Comparison of ENCODE assay signal across 19 mouse cellular contexts in the genomic region with DNA sequence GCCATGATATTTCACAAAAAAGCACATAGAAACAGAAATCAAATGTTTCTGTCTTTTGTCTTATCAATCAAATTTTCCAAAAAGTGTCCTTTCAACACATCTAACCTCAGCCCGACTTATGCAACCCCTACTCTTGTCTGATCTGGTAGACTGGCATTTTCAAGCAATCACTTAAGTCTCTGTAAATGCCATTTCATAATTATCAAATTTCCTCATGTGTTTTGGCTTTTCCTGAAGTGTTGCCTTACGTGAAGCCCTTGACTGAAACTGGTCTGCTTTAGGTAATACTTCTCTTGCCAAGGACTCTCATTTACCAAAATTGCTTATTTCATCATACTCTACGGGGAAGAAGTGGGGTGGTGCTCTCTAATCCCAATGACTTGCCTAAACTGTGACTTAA.
"Had no signal": no experiment of that assay in that cellular context is flagged by ENCODE, and none has a peak within 500 bp of the region (broad histone marks: within the 10 kb centered on the region; RNA-seq: fewer than 3 reads in every experiment).

No protein-coding gene starts in this region.

- H3K9me3 ChIP-seq: liver, embryonic 12.5 days; megakaryocyte, embryonic 14.5 days; midbrain, embryonic 12.5 days; neural tube, embryonic 13.5 days; neural tube, embryonic 15.5 days had no signal

- H3K4me3 ChIP-seq: liver, embryonic 12.5 days; megakaryocyte, embryonic 14.5 days; midbrain, embryonic 12.5 days; myocyte; neural tube, embryonic 13.5 days; neural tube, embryonic 15.5 days had no signal

- H3K4me1 ChIP-seq: liver, embryonic 12.5 days; megakaryocyte, embryonic 14.5 days; midbrain, embryonic 12.5 days; neural tube, embryonic 13.5 days; neural tube, embryonic 15.5 days had no signal

- ATAC-seq: liver, embryonic 12.5 days; midbrain, embryonic 16.5 days had no signal

- H3K27ac ChIP-seq: liver, embryonic 12.5 days; liver, embryonic 14.5 days; midbrain, embryonic 12.5 days; neural tube, embryonic 13.5 days; neural tube, embryonic 15.5 days had no signal

- H3K27me3 ChIP-seq: liver, embryonic 12.5 days; megakaryocyte, embryonic 14.5 days; midbrain, embryonic 12.5 days; neural tube, embryonic 13.5 days; neural tube, embryonic 15.5 days had no signal

- DNase-seq: lung, embryonic 14.5 days; lung, postnatal 10 days; midbrain, embryonic 14.5 days; retina, postnatal 1 day; right cerebral cortex, adult 18-20 months; right cerebral cortex, postnatal 25 days; right cerebral cortex, postnatal 4 days; spleen, adult 18-20 months; thymus, adult 18-20 months; thymus, postnatal 25 days; thymus, postnatal 4 days had no signal

- H3K36me3 ChIP-seq: liver, embryonic 12.5 days; midbrain, embryonic 12.5 days had no signal
